Mouse (Mus musculus): ENCODE results near the gene Rnft1.

- TF ChIP-seq CTCF (conservative IDR thresholded peaks at IDR 0.05 in 1 of 2, IDR thresholded peaks at IDR 0.05 in 1 of 2; ENCODE audit: low read depth in 2 of 2, low read length in 2 of 2) (no peak), USF2 (conservative IDR thresholded peaks at IDR 0.05; ENCODE audit: low read depth, low read length) (no peak)
Measured at GRCm38 (mm10) chr11:86468345-86468744, 16.1 kb upstream of the Rnft1 start.
